Mouse (Mus musculus) lung, adult 2 months (tissue): ENCODE results near the gene Nfatc2.

Source experiments
- CTCF ChIP-seq: fragments of 200-500 bp; IDR thresholded peaks from 2 replicates; pipeline ENCODE4 v1.5.1; 2011; ENCODE audit warnings: mild to moderate bottlenecking, low read length, control low read depth; ENCODE audit not compliant: insufficient read depth
- POLR2A ChIP-seq: fragments of 200-500 bp; IDR thresholded peaks from 2 replicates; pipeline ENCODE4 v1.6.1; 2011; ENCODE audit warnings: low read depth, mild to moderate bottlenecking, control low read depth, low read length, borderline replicate concordance; ENCODE audit errors: extremely low read depth

GRCm38 (mm10) chr2:168511529-168511928 is 89.9 kb downstream of the Nfatc2 start:
- TF ChIP-seq CTCF = no peak
- no peak for TF ChIP-seq POLR2A
